Mouse (Mus musculus) MEL (cell line): ENCODE measurements at regions not wholly inside any gene's neighbourhood (a gene's known extent, or its start where the extent isn't known, plus 50 kb on each side); places are given as distances from the start of the nearest gene placed in this dataset.

Experiments used
- DNase-seq: peaks from one replicate; pipeline ENCODE4 v3.0.0; 2011; ENCODE audit warnings: low read depth, low spot score
- H3K27ac ChIP-seq: 2 replicates; pipeline ENCODE4 v1.5.1; 2012; ENCODE audit warnings: low read depth, mild to moderate bottlenecking, control low read depth, low read length, moderate library complexity; ENCODE audit not compliant: control insufficient read depth
- H3K27me3 ChIP-seq, 2 experiments: fragments of 150-350 bp in 1 of 2; sonication (generic) in 1 of 2; 2 replicates each; pipeline ENCODE4 v1.6.1; 2012; ENCODE audit warnings: low read length in 2 of 2, mild to moderate bottlenecking in 2 of 2, improper control_type of control experiment in 1 of 2, moderate library complexity in 1 of 2; ENCODE audit not compliant: insufficient read depth in 2 of 2, control insufficient read depth in 1 of 2
- H3K36me3 ChIP-seq, 2 experiments: 2 replicates each; pipeline ENCODE4 v1.6.1; 2012 to 2014; ENCODE audit warnings: low read length in 2 of 2, improper control_type of control experiment in 1 of 2, inconsistent platforms in 1 of 2, mild to moderate bottlenecking in 1 of 2; ENCODE audit not compliant: insufficient read depth in 2 of 2, control insufficient read depth in 1 of 2
- H3K4me1 ChIP-seq, 2 experiments: fragments of 150-350 bp in 1 of 2; sonication (generic) in 1 of 2; 2 replicates each; pipeline ENCODE4 v1.6.1; 2012; ENCODE audit warnings: low read length in 2 of 2, improper control_type of control experiment in 1 of 2, mild to moderate bottlenecking in 1 of 2; ENCODE audit not compliant: insufficient read depth in 2 of 2, control insufficient read depth in 1 of 2
- H3K4me3 ChIP-seq, 2 experiments: fragments of 150-350 bp in 1 of 2; sonication (generic) in 1 of 2; 2 replicates each; pipeline ENCODE4 v1.5.1; 2012; ENCODE audit warnings: low read depth in 2 of 2, low read length in 2 of 2, mild to moderate bottlenecking in 2 of 2, moderate library complexity in 2 of 2, control low read depth in 1 of 2, improper control_type of control experiment in 1 of 2; ENCODE audit not compliant: control insufficient read depth in 1 of 2, insufficient read depth in 1 of 2
- H3K79me2 ChIP-seq: 2 replicates; pipeline ENCODE4 v1.6.1; 2012; ENCODE audit warnings: mild to moderate bottlenecking, low read length, moderate library complexity; ENCODE audit not compliant: control insufficient read depth, poor library complexity, insufficient read depth
- H3K9ac ChIP-seq: 2 replicates; pipeline ENCODE4 v1.6.1; 2012; ENCODE audit warnings: low read depth, mild to moderate bottlenecking, control low read depth, low read length, moderate library complexity; ENCODE audit not compliant: control insufficient read depth, poor library complexity, severe bottlenecking
- H3K9me3 ChIP-seq: fragments of 150-350 bp; sonication (generic); replicated peaks from 2 replicates; pipeline ENCODE4 v1.6.1; 2012; ENCODE audit warnings: mild to moderate bottlenecking, low read length, improper control_type of control experiment, moderate library complexity; ENCODE audit not compliant: insufficient read depth
- BHLHE40 ChIP-seq: IDR thresholded peaks from 2 replicates; pipeline ENCODE4 v1.6.1; 2012; ENCODE audit warnings: low read depth, mild to moderate bottlenecking, inconsistent platforms, low read length, improper control_type of control experiment, borderline replicate concordance
- CHD1 ChIP-seq: IDR thresholded peaks from 2 replicates; pipeline ENCODE4 v1.6.1; 2012; ENCODE audit warnings: low read depth, mild to moderate bottlenecking, inconsistent platforms, low read length, improper control_type of control experiment
- CHD2 ChIP-seq: IDR thresholded peaks from 2 replicates; pipeline ENCODE4 v1.6.1; 2011; ENCODE audit warnings: low read length, improper control_type of control experiment
- CTCF ChIP-seq, 3 experiments: IDR thresholded peaks in 2 of 3; conservative IDR thresholded peaks in 1 of 3; 2 replicates each; pipeline ENCODE4 v1.5.1; 2011 to 2012; ENCODE audit warnings: low read length in 3 of 3, low read depth in 2 of 3, mild to moderate bottlenecking in 2 of 3, improper control_type of control experiment in 1 of 3, inconsistent platforms in 1 of 3, mixed read lengths in 1 of 3, moderate library complexity in 1 of 3; ENCODE audit not compliant: control insufficient read depth in 1 of 3, insufficient read depth in 1 of 3, poor library complexity in 1 of 3, severe bottlenecking in 1 of 3
- E2F4 ChIP-seq: IDR thresholded peaks from 2 replicates; pipeline ENCODE4 v1.6.1; 2011; ENCODE audit warnings: low read depth, low read length, improper control_type of control experiment, borderline replicate concordance
- ELF1 ChIP-seq: IDR thresholded peaks from 2 replicates; pipeline ENCODE4 v1.6.1; 2014; ENCODE audit warnings: low read depth, mild to moderate bottlenecking, inconsistent platforms, low read length, improper control_type of control experiment, moderate library complexity
- EP300 ChIP-seq, 2 experiments: IDR thresholded peaks; 2 replicates each; pipeline ENCODE4 v1.6.1; 2011; ENCODE audit warnings: improper control_type of control experiment in 2 of 2, low read length in 2 of 2, low read depth in 1 of 2, mild to moderate bottlenecking in 1 of 2
- ETS1 ChIP-seq: IDR thresholded peaks from 2 replicates; pipeline ENCODE4 v1.6.1; 2012; ENCODE audit warnings: low read depth, mild to moderate bottlenecking, inconsistent platforms, low read length, improper control_type of control experiment, moderate library complexity
- GABPA ChIP-seq: IDR thresholded peaks from 2 replicates; pipeline ENCODE4 v1.6.1; 2012; ENCODE audit warnings: low read depth, mild to moderate bottlenecking, inconsistent platforms, low read length, improper control_type of control experiment, moderate library complexity
- HCFC1 ChIP-seq: IDR thresholded peaks from 2 replicates; pipeline ENCODE4 v1.6.1; 2012; ENCODE audit warnings: low read depth, mild to moderate bottlenecking, inconsistent platforms, low read length, improper control_type of control experiment, moderate library complexity
- JUND ChIP-seq: IDR thresholded peaks from 2 replicates; pipeline ENCODE4 v1.6.1; 2011; ENCODE audit warnings: low read depth, mild to moderate bottlenecking, improper control_type of control experiment, low read length
- KAT2A ChIP-seq: conservative IDR thresholded peaks from 2 replicates; pipeline ENCODE4 v1.6.1; 2012; ENCODE audit warnings: low read depth, low read length, improper control_type of control experiment, inconsistent platforms
- MAFK ChIP-seq: IDR thresholded peaks from 2 replicates; pipeline ENCODE4 v1.6.1; 2011; ENCODE audit warnings: low read depth, mild to moderate bottlenecking, low read length, improper control_type of control experiment, borderline replicate concordance
- MAX ChIP-seq: IDR thresholded peaks from 2 replicates; pipeline ENCODE4 v1.6.1; 2011; ENCODE audit warnings: low read length, improper control_type of control experiment
- MAZ ChIP-seq: IDR thresholded peaks from 2 replicates; pipeline ENCODE4 v1.6.1; 2012; ENCODE audit warnings: low read depth, mild to moderate bottlenecking, inconsistent platforms, low read length, improper control_type of control experiment
- MEF2A ChIP-seq: IDR thresholded peaks from 2 replicates; pipeline ENCODE4 v1.6.1; 2014; ENCODE audit warnings: low read depth, mild to moderate bottlenecking, inconsistent platforms, low read length, improper control_type of control experiment; ENCODE audit not compliant: poor library complexity, insufficient replicate concordance, severe bottlenecking; ENCODE audit errors: extremely low read depth
- MXI1 ChIP-seq: IDR thresholded peaks from 2 replicates; pipeline ENCODE4 v1.6.1; 2011; ENCODE audit warnings: mild to moderate bottlenecking, low read depth, low read length, improper control_type of control experiment
- NELFE ChIP-seq: IDR thresholded peaks from 2 replicates; pipeline ENCODE4 v1.6.1; 2011; ENCODE audit warnings: low read depth, low read length, improper control_type of control experiment
- NRF1 ChIP-seq: IDR thresholded peaks from 2 replicates; pipeline ENCODE4 v1.6.1; 2014; ENCODE audit warnings: low read depth, mild to moderate bottlenecking, inconsistent platforms, low read length, improper control_type of control experiment, moderate library complexity; ENCODE audit not compliant: poor library complexity, insufficient read depth, severe bottlenecking
- POLR2A ChIP-seq, 2 experiments: IDR thresholded peaks; 2 replicates each; pipeline ENCODE4 v1.6.1; 2011 to 2012; ENCODE audit warnings: low read length in 2 of 2, mild to moderate bottlenecking in 2 of 2, control low read depth in 1 of 2, improper control_type of control experiment in 1 of 2, low read depth in 1 of 2, moderate library complexity in 1 of 2; ENCODE audit not compliant: control insufficient read depth in 1 of 2, insufficient read depth in 1 of 2, poor library complexity in 1 of 2
- POLR2AphosphoS5 ChIP-seq: IDR thresholded peaks from 2 replicates; pipeline ENCODE4 v1.6.1; 2012; ENCODE audit warnings: low read depth, borderline replicate concordance, mild to moderate bottlenecking, inconsistent platforms, low read length, moderate library complexity, mixed read lengths
- RAD21 ChIP-seq: IDR thresholded peaks from 2 replicates; pipeline ENCODE4 v1.6.1; 2011; ENCODE audit warnings: mild to moderate bottlenecking, low read depth, low read length, improper control_type of control experiment
- RCOR1 ChIP-seq: IDR thresholded peaks from 2 replicates; pipeline ENCODE4 v1.6.1; 2012; ENCODE audit warnings: low read depth, mild to moderate bottlenecking, inconsistent platforms, low read length, improper control_type of control experiment
- TAL1 ChIP-seq: IDR thresholded peaks from 2 replicates; pipeline ENCODE4 v1.6.1; 2012; ENCODE audit warnings: mild to moderate bottlenecking, inconsistent platforms, low read length, moderate library complexity, mixed read lengths
- TBP ChIP-seq: IDR thresholded peaks from 2 replicates; pipeline ENCODE4 v1.8.0; 2011; ENCODE audit warnings: low read depth, low read length, improper control_type of control experiment
- UBTF ChIP-seq: IDR thresholded peaks from 2 replicates; pipeline ENCODE4 v1.6.1; 2012; ENCODE audit warnings: low read depth, mild to moderate bottlenecking, inconsistent platforms, low read length, improper control_type of control experiment, moderate library complexity, borderline replicate concordance; ENCODE audit not compliant: insufficient read depth
- USF1 ChIP-seq: IDR thresholded peaks from 2 replicates; pipeline ENCODE4 v1.6.1; 2014; ENCODE audit warnings: low read depth, mild to moderate bottlenecking, inconsistent platforms, low read length, improper control_type of control experiment, moderate library complexity
- USF2 ChIP-seq, 2 experiments: IDR thresholded peaks; 2 replicates each; pipeline ENCODE4 v1.6.1; 2011 to 2012; ENCODE audit warnings: improper control_type of control experiment in 2 of 2, low read length in 2 of 2, borderline replicate concordance in 1 of 2, inconsistent platforms in 1 of 2, low read depth in 1 of 2, mild to moderate bottlenecking in 1 of 2; ENCODE audit not compliant: insufficient read depth in 1 of 2
- ZC3H11A ChIP-seq: IDR thresholded peaks from 2 replicates; pipeline ENCODE4 v1.6.1; 2012; ENCODE audit warnings: low read depth, mild to moderate bottlenecking, inconsistent platforms, low read length, improper control_type of control experiment
- ZKSCAN1 ChIP-seq: IDR thresholded peaks from 2 replicates; pipeline ENCODE4 v1.6.1; 2012; ENCODE audit warnings: low read depth, mild to moderate bottlenecking, inconsistent platforms, low read length, improper control_type of control experiment, moderate library complexity

DNA sequence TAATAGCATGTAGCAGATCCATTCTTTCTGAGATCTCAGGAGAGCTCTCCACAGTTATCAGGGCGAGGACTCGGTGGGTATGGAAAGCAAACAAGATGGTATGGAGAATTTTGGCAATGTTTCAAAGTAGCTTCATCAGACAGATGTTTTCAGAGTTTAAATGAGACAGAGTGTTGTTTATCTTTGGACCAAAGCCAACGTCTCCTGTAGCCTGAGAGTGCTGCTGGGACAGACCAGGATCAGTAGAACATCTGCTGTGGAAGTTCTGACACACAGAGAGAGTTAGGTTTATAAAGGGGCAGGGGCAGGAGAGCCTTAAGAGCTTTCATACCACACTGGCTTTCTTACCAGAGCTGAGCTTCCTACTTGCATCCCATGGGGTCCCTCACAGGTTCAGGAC lies 97.6 kb downstream of the Dact1 start:
- Histone ChIP-seq H3K27ac (no peak overlapping the region), H3K9me3 (no peaks in the 10 kb centered on the region), H3K79me2 (no peaks in the 10 kb centered on the region), H3K9ac (no peak overlapping the region), H3K4me1 (no peaks in the 10 kb centered on the region), H3K27me3 (no peaks in the 10 kb centered on the region), H3K36me3 (no peaks in the 10 kb centered on the region), H3K4me3 (no peak overlapping the region)
- TF ChIP-seq MAX: no peak
- no peak for TF ChIP-seq POLR2AphosphoS5
- no peak for TF ChIP-seq GABPA
- TF ChIP-seq UBTF: no peak
- no peak for TF ChIP-seq MEF2A
- no peak for TF ChIP-seq JUND
- TF ChIP-seq KAT2A: no peak
- TF ChIP-seq MXI1: no peak
- no peak for TF ChIP-seq MAFK
- TF ChIP-seq RAD21: no peak
- no peak for TF ChIP-seq USF2 (IDR thresholded peaks at IDR 0.05; ENCODE audit: borderline replicate concordance in 1 of 2, insufficient read depth in 1 of 2, low read depth in 1 of 2, low read length in 2 of 2)
- TF ChIP-seq ZC3H11A: no peak
- no peak for TF ChIP-seq NRF1
- TF ChIP-seq MAZ: no peak
- TF ChIP-seq NELFE: no peak
- TF ChIP-seq HCFC1: no peak
- no peak for TF ChIP-seq EP300 (IDR thresholded peaks at IDR 0.05; ENCODE audit: low read depth in 1 of 2, low read length in 2 of 2)
- no peak for TF ChIP-seq ZKSCAN1
- TF ChIP-seq POLR2A (IDR thresholded peaks at IDR 0.05; ENCODE audit: control insufficient read depth in 1 of 2, insufficient read depth in 1 of 2, low read depth in 1 of 2, low read length in 2 of 2, poor library complexity in 1 of 2): no peak
- no peak for TF ChIP-seq TBP
- DNase-seq: no peak

- DNase-seq: no peak
- Histone ChIP-seq H3K4me3 (no peak overlapping the region), H3K27me3 (no peaks in the 10 kb centered on the region), H3K9me3 (no peaks in the 10 kb centered on the region), H3K79me2 (no peaks in the 10 kb centered on the region), H3K4me1 (no peaks in the 10 kb centered on the region), H3K36me3 (no peaks in the 10 kb centered on the region), H3K27ac (no peak overlapping the region), H3K9ac (no peak overlapping the region)
- TF ChIP-seq MAZ (no peak), MXI1 (no peak), ETS1 (no peak), ZC3H11A (no peak), JUND (no peak), KAT2A (no peak), MAFK (no peak), RCOR1 (no peak), ZKSCAN1 (no peak), TAL1 (no peak), E2F4 (no peak), CHD1 (no peak), POLR2A (IDR thresholded peaks at IDR 0.05; ENCODE audit: control insufficient read depth in 1 of 2, insufficient read depth in 1 of 2, low read depth in 1 of 2, low read length in 2 of 2, poor library complexity in 1 of 2) (no peak), GABPA (no peak), EP300 (IDR thresholded peaks at IDR 0.05; ENCODE audit: low read depth in 1 of 2, low read length in 2 of 2) (no peak), ELF1 (no peak), CHD2 (no peak), USF1 (no peak), BHLHE40 (no peak), CTCF (IDR thresholded peaks at IDR 0.05 in 2 of 3, conservative IDR thresholded peaks at IDR 0.05 in 1 of 3; ENCODE audit: control insufficient read depth in 1 of 3, insufficient read depth in 1 of 3, low read depth in 2 of 3, low read length in 3 of 3, poor library complexity in 1 of 3, severe bottlenecking in 1 of 3) (no peak)
Observed at GRCm38 (mm10) chr12:71408396-71409050, 98.8 kb downstream of the Dact1 start.
